Mouse (Mus musculus): ENCODE results near the gene Spata13. TPM values are rescaled to one million over a fixed set of nuclear protein-coding genes. Genes with fewer than 3 reads are reported as not detected.

The Spata13 gene
- total RNA-seq, 2 experiments from 2014 or later: 2.4 to 2.8 TPM

GRCm38 (mm10) chr14:60741490-60741981 lies 107.7 kb downstream of the Spata13 start:
- no peak for DNase-seq
- intact Hi-C loops (cut with DNase I): no loop called here

GRCm38 (mm10) chr14:60743681-60744080 lies 109.9 kb downstream of the Spata13 start:
- intact Hi-C loops (cut with DNase I): no loop called here

GRCm38 (mm10) chr14:60745201-60745600 lies 111.4 kb downstream of the Spata13 start:
- intact Hi-C loops (cut with DNase I): no loop called here
- DNase-seq: no peak

More at GRCm38 (mm10) chr14:60743681-60744080, 109.9 kb downstream of the Spata13 start:
- no peak for DNase-seq

GRCm38 (mm10) chr14:60746141-60746540 lies 112.3 kb downstream of the Spata13 start:
- DNase-seq: no peak
- intact Hi-C loops (cut with DNase I): no loop called here

- intact Hi-C loops (cut with DNase I): no loop called here
- DNase-seq: no peak
Measured at GRCm38 (mm10) chr14:60747154-60747870, 113.5 kb downstream of the Spata13 start.

GRCm38 (mm10) chr14:60749880-60750279 lies 116.1 kb downstream of the Spata13 start:
- intact Hi-C loops (cut with DNase I): no loop called here
- DNase-seq: no peak

- DNase-seq: no peak
- intact Hi-C loops (cut with DNase I): no loop called here
Measured at GRCm38 (mm10) chr14:60751581-60751980, 117.8 kb downstream of the Spata13 start.

GRCm38 (mm10) chr14:60752892-60753800 lies 119.3 kb downstream of the Spata13 start:
- intact Hi-C loops (cut with DNase I): no loop called here

GRCm38 (mm10) chr14:60753801-60754126 lies 120.0 kb downstream of the Spata13 start:
- intact Hi-C loops (cut with DNase I): no loop called here
- DNase-seq: no peak

More at GRCm38 (mm10) chr14:60752892-60753800, 119.3 kb downstream of the Spata13 start:
- DNase-seq: no peak

- no peak for DNase-seq
- intact Hi-C loops (cut with DNase I): no loop called here
Measured at GRCm38 (mm10) chr14:60754656-60755055, 120.9 kb downstream of the Spata13 start.

GRCm38 (mm10) chr14:60756271-60756670 lies 122.5 kb downstream of the Spata13 start:
- intact Hi-C loops (cut with DNase I): no loop called here
- no peak for DNase-seq

GRCm38 (mm10) chr14:60757265-60757664 lies 123.5 kb downstream of the Spata13 start:
- intact Hi-C loops (cut with DNase I): no loop called here
- no peak for DNase-seq

GRCm38 (mm10) chr14:60757722-60758121 lies 123.9 kb downstream of the Spata13 start:
- DNase-seq: no peak
- intact Hi-C loops (cut with DNase I): no loop called here

GRCm38 (mm10) chr14:60759097-60759496 lies 125.3 kb downstream of the Spata13 start:
- no peak for DNase-seq
- intact Hi-C loops (cut with DNase I): no loop called here

- intact Hi-C loops (cut with DNase I): no loop called here
- DNase-seq: no peak
Measured at GRCm38 (mm10) chr14:60761801-60762200, 128.0 kb downstream of the Spata13 start.

GRCm38 (mm10) chr14:60762754-60763153 lies 129.0 kb downstream of the Spata13 start:
- no peak for DNase-seq

GRCm38 (mm10) chr14:60763746-60764145 lies 129.9 kb downstream of the Spata13 start:
- DNase-seq: no peak
- intact Hi-C loops (cut with DNase I): no loop called here

More at GRCm38 (mm10) chr14:60762754-60763153, 129.0 kb downstream of the Spata13 start:
- intact Hi-C loops (cut with DNase I): no loop called here

- intact Hi-C loops (cut with DNase I): no loop called here
- DNase-seq: no peak
Measured at GRCm38 (mm10) chr14:60764526-60764925, 130.7 kb downstream of the Spata13 start.

- no peak for DNase-seq
- intact Hi-C loops (cut with DNase I): no loop called here
Measured at GRCm38 (mm10) chr14:60765025-60765424, 131.2 kb downstream of the Spata13 start.

- intact Hi-C loops (cut with DNase I): no loop called here
- no peak for DNase-seq
Measured at GRCm38 (mm10) chr14:60767884-60768283, 134.1 kb downstream of the Spata13 start, which contains the start of gene C1qtnf9. Gene C1qtnf9, plus strand, starts transcription at chr14:60768134.

- intact Hi-C loops (cut with DNase I): no loop called here
- peak in 1 of 2 experiments; percentile 10 for DNase-seq
Measured at GRCm38 (mm10) chr14:60769340-60769739, 135.5 kb downstream of the Spata13 start.
